Mouse (Mus musculus): ENCODE data around the gene Il22ra1. TPM values are rescaled to one million over a fixed set of nuclear protein-coding genes. Genes with fewer than 3 reads are reported as not detected.

Il22ra1 gene
- 0.04 and 0.08 TPM in 2 replicates for polyA plus RNA-seq (2015; fragmentation: Nextera tagmentation; extraction: Ambion mirVana)

GRCm38 (mm10) chr4:135727817-135728216, at the start of gene Il22ra1:
Gene Il22ra1, plus strand, starts transcription at chr4:135728172.
- Histone ChIP-seq H3K4me1 (replicated peaks; ENCODE audit: insufficient read depth, low read length) (no peaks in the 10 kb centered on the region), H3K4me3 (replicated peaks; ENCODE audit: low read depth, low read length) (no peak within 1 kb of the TSS), H3K4me2 (ENCODE audit: low read length) (peak within 1 kb of the TSS; percentile 7; the same call in 1 of the 2 replicates), H3K27me3 (ENCODE audit: insufficient read depth, low read length) (no peaks in the 10 kb centered on the region), H3K36me3 (ENCODE audit: insufficient read depth, low read length) (no peaks in the 10 kb centered on the region), H3K9me3 (replicated peaks; ENCODE audit: low read length) (no peaks in the 10 kb centered on the region), H3K27ac (no peak within 1 kb of the TSS), H3K9ac (ENCODE audit: low read depth, low read length) (no peak within 1 kb of the TSS)
- ATAC-seq (replicated peaks; ENCODE audit: low FRiP score, low read depth) (peak; percentile 47; the same call in 1 of the 2 replicates), DNase-seq (ENCODE audit: low spot score) (no peak)
- 40% methylated on average over 14 of the region's 14 CpGs for WGBS
- no peak for TF ChIP-seq CTCF (IDR thresholded peaks at IDR 0.05; ENCODE audit: low read depth)

GRCm38 (mm10) chr4:135679316-135679715, 48.7 kb upstream of the Il22ra1 start:
- TF ChIP-seq CTCF (IDR thresholded peaks at IDR 0.05; ENCODE audit: low read depth): no peak
- Histone ChIP-seq H3K4me2 (ENCODE audit: low read length) (no peak overlapping the region), H3K4me1 (replicated peaks; ENCODE audit: insufficient read depth, low read length) (no peaks in the 10 kb centered on the region), H3K27me3 (ENCODE audit: insufficient read depth, low read length) (no peaks in the 10 kb centered on the region), H3K4me3 (replicated peaks; ENCODE audit: low read depth, low read length) (no peak overlapping the region), H3K9ac (ENCODE audit: low read depth, low read length) (no peak overlapping the region), H3K36me3 (ENCODE audit: insufficient read depth, low read length) (no peaks in the 10 kb centered on the region), H3K27ac (no peak overlapping the region), H3K9me3 (replicated peaks; ENCODE audit: low read length) (no peaks in the 10 kb centered on the region)
- WGBS: 56% methylated on average over 4 of the region's 4 CpGs
- DNase-seq (ENCODE audit: low spot score) (no peak), ATAC-seq (replicated peaks; ENCODE audit: low FRiP score, low read depth) (no peak)

GRCm38 (mm10) chr4:135681789-135682188, 46.2 kb upstream of the Il22ra1 start:
- Histone ChIP-seq H3K36me3 (ENCODE audit: insufficient read depth, low read length) (no peaks in the 10 kb centered on the region), H3K27ac (no peak overlapping the region), H3K4me2 (ENCODE audit: low read length) (no peak overlapping the region), H3K9ac (ENCODE audit: low read depth, low read length) (no peak overlapping the region), H3K4me3 (replicated peaks; ENCODE audit: low read depth, low read length) (no peak overlapping the region), H3K9me3 (replicated peaks; ENCODE audit: low read length) (no peaks in the 10 kb centered on the region), H3K4me1 (replicated peaks; ENCODE audit: insufficient read depth, low read length) (no peaks in the 10 kb centered on the region), H3K27me3 (ENCODE audit: insufficient read depth, low read length) (no peaks in the 10 kb centered on the region)
- 75% methylated on average over 5 of the region's 5 CpGs for WGBS
- TF ChIP-seq CTCF (IDR thresholded peaks at IDR 0.05; ENCODE audit: low read depth): no peak
- ATAC-seq (replicated peaks; ENCODE audit: low FRiP score, low read depth) (no peak), DNase-seq (ENCODE audit: low spot score) (no peak)

- ATAC-seq (replicated peaks; ENCODE audit: low FRiP score, low read depth) (no peak), DNase-seq (ENCODE audit: low spot score) (peak; percentile 71)
- Histone ChIP-seq H3K27ac (no peak overlapping the region), H3K4me3 (replicated peaks; ENCODE audit: low read depth, low read length) (no peak overlapping the region), H3K36me3 (ENCODE audit: insufficient read depth, low read length) (no peaks in the 10 kb centered on the region), H3K27me3 (ENCODE audit: insufficient read depth, low read length) (no peaks in the 10 kb centered on the region), H3K9ac (ENCODE audit: low read depth, low read length) (no peak overlapping the region), H3K4me1 (replicated peaks; ENCODE audit: insufficient read depth, low read length) (no peaks in the 10 kb centered on the region), H3K4me2 (ENCODE audit: low read length) (no peak overlapping the region), H3K9me3 (replicated peaks; ENCODE audit: low read length) (no peaks in the 10 kb centered on the region)
- WGBS: 20% methylated on average over 4 of the region's 4 CpGs
- TF ChIP-seq CTCF (IDR thresholded peaks at IDR 0.05; ENCODE audit: low read depth): peak; percentile 78
Measured at GRCm38 (mm10) chr4:135683553-135683952, 44.4 kb upstream of the Il22ra1 start.

- Histone ChIP-seq H3K27me3 (ENCODE audit: insufficient read depth, low read length) (no peaks in the 10 kb centered on the region), H3K36me3 (ENCODE audit: insufficient read depth, low read length) (no peaks in the 10 kb centered on the region), H3K4me1 (replicated peaks; ENCODE audit: insufficient read depth, low read length) (no peaks in the 10 kb centered on the region), H3K4me3 (replicated peaks; ENCODE audit: low read depth, low read length) (no peak overlapping the region), H3K27ac (no peak overlapping the region), H3K9me3 (replicated peaks; ENCODE audit: low read length) (no peaks in the 10 kb centered on the region), H3K9ac (ENCODE audit: low read depth, low read length) (no peak overlapping the region), H3K4me2 (ENCODE audit: low read length) (no peak overlapping the region)
- no peak for TF ChIP-seq CTCF (IDR thresholded peaks at IDR 0.05; ENCODE audit: low read depth)
- DNase-seq (ENCODE audit: low spot score): peak; percentile 72
- no peak for ATAC-seq (replicated peaks; ENCODE audit: low FRiP score, low read depth)
- WGBS: 37% methylated on average over 3 of the region's 3 CpGs
Measured at GRCm38 (mm10) chr4:135684731-135685130, 43.2 kb upstream of the Il22ra1 start.

GRCm38 (mm10) chr4:135685906-135686567, 41.9 kb upstream of the Il22ra1 start, which contains the start of gene Ifnlr1:
Gene Ifnlr1, plus strand, starts transcription at chr4:135686287.
- Histone ChIP-seq H3K4me3 (replicated peaks; ENCODE audit: low read depth, low read length) (peak within 1 kb of the TSS; percentile 75), H3K36me3 (ENCODE audit: insufficient read depth, low read length) (no peaks in the 10 kb centered on the region), H3K4me2 (ENCODE audit: low read length) (peak within 1 kb of the TSS; percentile 99), H3K27me3 (ENCODE audit: insufficient read depth, low read length) (no peaks in the 10 kb centered on the region), H3K4me1 (replicated peaks; ENCODE audit: insufficient read depth, low read length) (no peaks in the 10 kb centered on the region), H3K27ac (0 out of 2 replicates have a peak within 1 kb of the TSS, but pooled peaks have one; percentile 9), H3K9me3 (replicated peaks; ENCODE audit: low read length) (no peaks in the 10 kb centered on the region), H3K9ac (ENCODE audit: low read depth, low read length) (peak within 1 kb of the TSS; percentile 85)
- peak; percentile 62 for ATAC-seq (replicated peaks; ENCODE audit: low FRiP score, low read depth)
- DNase-seq (ENCODE audit: low spot score): peak; percentile 77
- WGBS: 1% methylated on average over 41 of the region's 41 CpGs
- no peak for TF ChIP-seq CTCF (IDR thresholded peaks at IDR 0.05; ENCODE audit: low read depth)
